Mouse (Mus musculus) heart, postnatal 14 days (tissue): ENCODE results near the gene 2210017I01Rik. TPM values are rescaled to one million over a fixed set of nuclear protein-coding genes. Genes with fewer than 3 reads are reported as not detected.

Experiments
- DNase-seq, 2 experiments: peaks; one replicate each; pipeline ENCODE4 v3.0.0; 2021 to 2022
- intact Hi-C: fragments of 180-260 bp; cut with DNase I; formaldehyde crosslinking; loops from one replicate; pipeline ENCODE4 v1.15.1; 2025
- total RNA-seq, 2 experiments: library from RNA; stranded (reverse); gene quantifications; 2 replicates each; pipeline ENCODE4 v1.2.3; 2021

Gene 2210017I01Rik
- total RNA-seq, 2 experiments from 2014 or later, result not detected

- no peak for DNase-seq
- intact Hi-C loops, result no loop called here
Measured at GRCm38 (mm10) chr3:92572514-92573155, 34.7 kb downstream of the 2210017I01Rik start.

- intact Hi-C loops, result no loop called here
Measured at GRCm38 (mm10) chr3:92568752-92569151, 38.5 kb downstream of the 2210017I01Rik start.

DNA sequence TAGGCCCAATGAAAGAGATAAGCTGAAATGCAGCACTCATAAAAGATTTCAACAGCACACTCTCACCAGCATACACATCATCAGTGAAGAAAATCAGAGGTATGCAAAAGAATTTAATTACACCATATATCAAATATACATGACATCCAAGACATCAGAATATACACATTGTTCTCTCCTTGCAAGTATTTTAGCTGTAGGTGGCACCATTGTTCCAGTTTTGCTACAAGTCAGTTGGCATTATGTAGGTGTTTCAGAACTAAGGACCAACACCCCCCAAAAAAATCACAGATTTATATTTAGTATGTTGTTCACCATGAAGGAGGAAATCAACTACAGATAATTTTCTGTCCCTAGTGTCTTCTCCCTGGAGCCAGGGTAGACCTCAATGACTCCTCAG is 41.9 kb downstream of the 2210017I01Rik start:
- intact Hi-C loops, result no loop called here
- no peak for DNase-seq

More at GRCm38 (mm10) chr3:92568752-92569151, 38.5 kb downstream of the 2210017I01Rik start:
- DNase-seq, result no peak

Other genes with a start within 250 kb of the 2210017I01Rik start
- not detected for gene Sprr2f, start 242.3 kb downstream of the 2210017I01Rik start, total RNA-seq
- not detected for gene Sprr2h, start 221.8 kb downstream of the 2210017I01Rik start, total RNA-seq
- not detected for gene Sprr2i, start 199.5 kb downstream of the 2210017I01Rik start, total RNA-seq
- not detected for gene Sprr2j-ps, start 189.4 kb downstream of the 2210017I01Rik start, total RNA-seq
- gene Gm9774, start 178.1 kb downstream of the 2210017I01Rik start, total RNA-seq, result 1 to 10 TPM; 3.1 to 5.0 TPM
- gene Sprr2k, start 174.9 kb downstream of the 2210017I01Rik start, total RNA-seq, result not detected
- gene Sprr1b, start 168.7 kb downstream of the 2210017I01Rik start, total RNA-seq, result not detected
- not detected for gene Sprr3, start 148.8 kb downstream of the 2210017I01Rik start, total RNA-seq
- gene Sprr1a, start 121.6 kb downstream of the 2210017I01Rik start, total RNA-seq, result not detected
- not detected for gene Sprr4, start 107.0 kb downstream of the 2210017I01Rik start, total RNA-seq
- gene 2310046K23Rik, start 73.0 kb downstream of the 2210017I01Rik start, total RNA-seq, result not detected
- not detected for gene Ivl, start 33.8 kb downstream of the 2210017I01Rik start, total RNA-seq
- not detected for gene Smcp, start 18.5 kb downstream of the 2210017I01Rik start, total RNA-seq
- not detected for gene Lce6a, start 14.2 kb upstream of the 2210017I01Rik start, total RNA-seq
- gene Lce1a1, start 40.8 kb upstream of the 2210017I01Rik start, total RNA-seq, result not detected
- gene Lce1b, start 49.4 kb upstream of the 2210017I01Rik start, total RNA-seq, result not detected
- not detected for gene Lce1a2, start 62.8 kb upstream of the 2210017I01Rik start, total RNA-seq
- gene Lce1c, start 71.8 kb upstream of the 2210017I01Rik start, total RNA-seq, result not detected
- gene Lce1d, start 79.7 kb upstream of the 2210017I01Rik start, total RNA-seq, result not detected
- gene Lce1e, start 101.6 kb upstream of the 2210017I01Rik start, total RNA-seq, result not detected
- not detected for gene Lce1f, start 112.9 kb upstream of the 2210017I01Rik start, total RNA-seq
- gene Gm38119, start 131.6 kb upstream of the 2210017I01Rik start, total RNA-seq, result not detected
- gene Lce1g, start 144.8 kb upstream of the 2210017I01Rik start, total RNA-seq, result not detected
- not detected for gene Lce1h, start 157.6 kb upstream of the 2210017I01Rik start, total RNA-seq
- not detected for gene Lce1i, start 171.4 kb upstream of the 2210017I01Rik start, total RNA-seq
- not detected for gene Lce1j, start 183.0 kb upstream of the 2210017I01Rik start, total RNA-seq
- gene Lce1k, start 200.4 kb upstream of the 2210017I01Rik start, total RNA-seq, result not detected
- gene Kprp, start 219.8 kb upstream of the 2210017I01Rik start, total RNA-seq, result not detected
- not detected for gene Lce1l, start 243.8 kb upstream of the 2210017I01Rik start, total RNA-seq